Mouse (Mus musculus): ENCODE measurements around the gene Esrp2.

The Esrp2 gene

DNA sequence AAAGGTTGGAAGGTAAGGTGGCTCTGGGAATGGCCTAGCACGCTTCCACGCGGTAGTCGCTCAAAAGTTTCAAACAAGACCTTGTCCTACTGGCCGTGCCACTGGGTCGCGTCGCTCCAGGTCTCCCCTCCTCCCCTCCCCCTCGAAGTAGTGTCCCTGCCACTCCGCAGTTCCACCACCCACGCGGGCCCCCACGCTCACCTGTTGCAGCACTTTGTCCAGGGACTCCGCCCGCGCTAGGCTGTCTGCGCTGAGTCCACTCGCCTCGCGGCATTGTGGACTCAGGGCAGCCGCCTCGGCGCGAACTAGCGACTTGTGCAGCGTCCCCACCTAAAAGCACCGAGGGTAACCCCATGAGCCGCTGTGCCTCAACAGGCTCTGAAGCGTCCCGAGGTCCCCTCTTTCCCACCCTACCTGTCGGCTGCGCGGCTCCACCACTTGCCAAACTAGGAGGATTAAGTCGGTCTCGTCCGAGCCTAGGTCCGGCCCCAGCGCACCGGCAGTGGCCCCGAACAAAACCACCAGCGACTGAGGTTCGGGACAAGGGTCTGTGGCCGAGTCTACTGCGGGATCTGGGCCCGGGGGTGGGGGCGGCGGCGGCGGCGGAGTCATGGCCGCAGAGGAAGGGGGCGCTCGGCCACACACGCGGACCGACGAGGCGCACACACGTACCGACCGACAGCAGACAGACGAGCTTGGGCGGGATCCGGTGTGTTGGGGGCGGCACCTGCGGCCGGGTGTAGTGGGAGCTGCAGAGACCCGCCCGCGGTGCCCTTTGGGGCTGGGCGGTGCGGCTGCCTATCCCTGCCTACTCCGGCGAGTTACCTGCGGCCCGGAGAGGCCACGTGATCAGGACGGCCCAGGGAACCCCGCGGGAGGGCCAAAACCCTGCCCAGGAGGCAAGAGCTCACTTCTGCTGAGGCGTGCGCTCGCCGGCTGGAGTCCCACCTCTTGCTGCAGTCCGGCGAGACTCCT, at the start of gene Esrp2:
Gene Esrp2 (minus strand): TSS at position 819 of the 975 bp plus-strand sequence.
- peak; percentile 75 for DNase-seq (ENCODE audit: low read depth, low spot score)

DNA sequence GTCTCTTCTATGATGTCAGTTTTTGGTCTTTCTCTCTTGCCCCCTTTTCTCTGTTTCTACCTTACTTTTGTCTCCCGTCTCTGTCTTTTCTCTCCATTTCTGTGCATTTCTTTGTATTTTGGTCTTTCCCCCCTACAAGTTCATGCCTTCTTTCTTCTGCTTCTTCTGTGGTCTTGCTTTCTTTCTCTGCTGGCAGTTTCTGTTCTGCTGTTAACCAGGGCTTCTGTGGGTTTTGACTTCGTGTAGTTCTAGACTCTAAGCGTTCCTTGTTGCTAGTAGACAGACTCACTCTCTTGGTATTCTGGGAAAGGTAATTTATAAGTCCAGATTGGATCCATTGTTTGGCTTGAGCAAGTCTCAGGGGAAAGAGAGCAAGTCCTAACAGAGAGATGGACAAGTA, 49.6 kb upstream of the Esrp2 start:
- DNase-seq (ENCODE audit: low read depth, low spot score) = no peak

- DNase-seq (ENCODE audit: low read depth, low spot score) = no peak
Measured at GRCm38 (mm10) chr8:106185628-106186270, 49.0 kb upstream of the Esrp2 start.

DNA sequence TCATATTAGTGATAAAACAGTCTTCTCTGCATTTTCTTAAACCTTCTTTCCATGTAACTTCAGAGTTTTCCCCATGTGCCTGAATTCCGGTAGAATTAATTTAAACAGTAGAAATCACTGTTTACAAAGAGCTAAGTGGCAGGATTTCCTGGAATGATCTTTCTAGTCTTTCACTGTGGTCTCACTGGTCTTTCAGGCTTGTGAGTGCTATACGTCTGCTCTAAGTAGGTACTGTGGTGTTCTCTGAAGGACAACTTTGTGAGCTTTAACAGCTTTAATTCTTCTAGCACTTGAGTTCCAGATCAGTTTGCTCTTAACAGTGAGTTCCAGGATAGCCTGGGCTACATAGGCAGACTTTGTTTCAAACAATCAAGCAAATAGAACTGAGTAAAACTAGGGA, 41.7 kb upstream of the Esrp2 start:
- DNase-seq (ENCODE audit: low read depth, low spot score) = no peak

DNA sequence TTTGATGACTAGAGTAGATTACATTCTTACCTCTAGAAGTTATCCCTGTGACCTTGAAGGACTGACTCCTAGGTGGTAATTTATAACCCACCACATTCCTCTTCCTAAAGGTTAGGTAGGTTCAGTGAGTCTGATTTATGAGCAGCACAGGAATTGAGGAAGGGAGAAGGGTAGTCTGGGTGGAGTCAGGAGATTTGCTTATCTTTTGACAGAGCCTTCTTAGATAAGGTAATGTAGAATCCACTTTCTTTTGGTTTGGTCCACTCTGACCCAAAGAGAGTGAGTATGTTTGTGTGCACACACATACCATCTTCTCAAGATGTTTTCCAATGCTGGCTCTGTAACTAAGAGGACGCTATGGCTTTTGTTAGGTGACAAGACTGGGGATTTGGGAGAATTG, 40.8 kb upstream of the Esrp2 start:
- no peak for DNase-seq (ENCODE audit: low read depth, low spot score)

GRCm38 (mm10) chr8:106176891-106177290, 40.1 kb upstream of the Esrp2 start:
- DNase-seq (ENCODE audit: low read depth, low spot score) = no peak

- no peak for DNase-seq (ENCODE audit: low read depth, low spot score)
Measured at GRCm38 (mm10) chr8:106173566-106173965, 36.8 kb upstream of the Esrp2 start.

- DNase-seq (ENCODE audit: low read depth, low spot score) = peak; percentile 27
Measured at GRCm38 (mm10) chr8:106169934-106170480, 33.2 kb upstream of the Esrp2 start.

DNA sequence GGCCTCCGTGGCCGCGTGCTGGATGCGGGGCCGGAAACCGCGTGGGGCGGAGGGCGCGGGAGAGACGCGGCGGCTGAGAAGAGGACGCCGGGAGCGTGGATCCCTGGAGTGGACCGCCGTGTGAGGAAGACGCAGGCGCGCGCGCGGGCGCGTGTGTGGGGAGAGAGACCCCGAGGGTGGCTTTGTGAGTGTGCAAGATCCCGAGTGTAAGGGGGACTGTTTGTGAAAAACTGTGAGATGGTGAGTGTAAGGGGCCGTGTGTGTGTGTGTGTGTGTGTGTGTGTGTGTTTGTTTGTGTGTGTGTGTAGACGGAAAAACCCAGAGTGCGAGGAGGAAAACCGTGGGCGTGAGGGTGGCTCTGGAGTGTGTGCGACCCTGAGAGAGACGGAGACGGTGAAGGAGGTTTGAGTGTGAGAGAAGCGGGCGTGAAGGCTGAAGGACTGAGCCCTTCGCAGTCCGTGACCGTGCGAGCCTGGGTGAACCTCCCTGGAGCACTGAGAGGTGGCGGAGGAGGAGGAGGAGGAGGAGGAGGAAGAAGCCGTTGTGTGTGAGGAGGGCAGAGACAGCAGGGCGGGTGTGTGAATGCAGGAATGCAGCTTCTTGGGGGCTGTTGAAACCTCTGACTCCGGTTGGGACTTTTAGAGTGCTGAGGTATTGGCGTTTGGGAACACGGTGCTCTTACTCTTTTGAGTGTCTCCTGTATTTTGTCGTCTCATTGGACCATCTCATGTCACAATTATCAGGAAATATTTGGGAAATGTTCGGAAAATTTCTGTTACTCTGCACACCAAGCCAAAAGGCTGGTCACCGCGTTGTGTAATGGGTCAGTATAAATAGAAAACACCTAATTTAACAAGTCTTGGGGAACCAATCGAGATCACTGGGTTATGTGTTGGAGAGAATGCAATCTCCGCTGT, 32.5 kb upstream of the Esrp2 start:
- DNase-seq (ENCODE audit: low read depth, low spot score) = peak; percentile 58

DNA sequence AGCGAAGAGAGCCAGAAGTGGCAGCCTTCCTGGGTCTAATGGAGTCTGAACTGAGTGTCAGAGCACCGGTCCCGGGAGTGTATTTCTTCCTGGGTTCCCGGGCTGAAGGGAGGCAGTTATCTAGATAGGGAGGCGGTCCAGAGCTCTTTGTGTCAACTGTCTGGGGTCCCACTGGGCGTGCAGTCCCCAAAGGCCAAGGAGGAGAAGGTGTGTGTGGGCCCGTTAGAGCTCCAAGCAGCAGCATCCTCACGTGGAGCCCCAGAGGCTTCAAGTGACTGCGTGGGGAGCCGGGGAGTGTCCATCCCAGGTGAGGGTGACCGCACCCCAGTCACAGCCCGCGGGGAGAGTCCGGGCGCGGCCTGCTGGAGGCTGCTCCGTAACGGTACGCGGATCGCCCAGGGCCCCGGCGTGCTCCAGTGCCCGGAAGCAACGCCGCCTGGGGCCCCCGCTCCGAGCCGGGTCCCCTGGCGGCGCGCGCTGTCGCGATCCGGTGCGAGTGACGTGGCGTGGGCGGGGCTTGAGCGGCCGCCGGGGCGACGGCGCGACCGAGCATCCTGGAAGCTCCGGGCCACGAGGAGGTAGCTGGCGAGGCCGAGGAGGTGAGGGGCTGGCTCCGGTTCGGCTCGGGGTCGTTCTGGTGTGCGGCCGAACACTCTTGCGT, 31.7 kb upstream of the Esrp2 start, which contains the start of gene Slc7a6:
Gene Slc7a6 (plus strand): TSS at position 502 of the 661 bp plus-strand sequence.
- DNase-seq (ENCODE audit: low read depth, low spot score) = peak; percentile 60

- DNase-seq (ENCODE audit: low read depth, low spot score) = peak; percentile 73
Measured at GRCm38 (mm10) chr8:106165460-106165859, 28.7 kb upstream of the Esrp2 start.

GRCm38 (mm10) chr8:106163251-106163650, 26.5 kb upstream of the Esrp2 start:
- DNase-seq (ENCODE audit: low read depth, low spot score) = no peak

- no peak for DNase-seq (ENCODE audit: low read depth, low spot score)
Measured at GRCm38 (mm10) chr8:106159876-106160275, 23.1 kb upstream of the Esrp2 start.

DNA sequence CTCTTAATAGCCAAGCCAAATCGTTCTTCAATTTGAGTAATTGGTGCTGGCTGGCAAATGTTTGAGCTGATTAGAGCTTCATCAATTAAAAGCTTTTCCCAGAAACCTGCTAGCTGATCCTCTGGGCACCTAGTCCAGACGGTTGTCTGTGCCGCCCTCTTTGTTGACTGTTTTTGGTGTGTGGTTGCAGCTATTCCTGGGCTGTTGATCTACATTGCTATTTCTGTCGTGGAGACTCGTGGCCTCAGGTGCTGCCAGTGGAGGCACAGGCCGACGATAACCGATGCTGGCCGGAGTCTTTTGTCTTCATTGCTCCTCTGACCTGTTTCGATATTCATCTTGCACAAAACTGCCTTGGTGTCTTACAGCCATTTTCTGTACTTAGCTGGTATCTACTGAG, 21.6 kb upstream of the Esrp2 start:
- DNase-seq (ENCODE audit: low read depth, low spot score) = no peak

GRCm38 (mm10) chr8:106157419-106157818, 20.6 kb upstream of the Esrp2 start:
- DNase-seq (ENCODE audit: low read depth, low spot score) = no peak

GRCm38 (mm10) chr8:106152876-106153275, 16.1 kb upstream of the Esrp2 start:
- no peak for DNase-seq (ENCODE audit: low read depth, low spot score)

DNA sequence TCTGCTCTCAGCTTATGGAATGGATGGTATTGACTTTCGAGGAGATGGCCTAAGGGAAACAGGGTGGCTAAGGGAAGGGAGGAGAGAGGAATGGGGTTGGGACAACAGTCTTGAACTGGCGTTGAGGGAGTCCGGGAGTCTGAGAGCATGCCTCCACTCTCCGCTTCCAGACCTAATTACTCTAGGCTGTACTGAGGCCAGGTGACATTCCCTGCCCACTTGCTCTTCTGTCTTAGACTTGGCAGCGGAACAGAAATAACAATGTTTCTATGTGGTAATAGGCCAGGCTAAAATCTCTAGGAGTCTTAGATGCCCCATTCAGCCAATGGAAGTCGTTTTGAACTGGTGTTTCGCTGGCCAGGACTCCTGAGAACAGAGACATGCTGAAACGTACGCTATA, 14.3 kb upstream of the Esrp2 start:
- no peak for DNase-seq (ENCODE audit: low read depth, low spot score)

GRCm38 (mm10) chr8:106150653-106151000, 13.9 kb upstream of the Esrp2 start:
- DNase-seq (ENCODE audit: low read depth, low spot score) = no peak

DNA sequence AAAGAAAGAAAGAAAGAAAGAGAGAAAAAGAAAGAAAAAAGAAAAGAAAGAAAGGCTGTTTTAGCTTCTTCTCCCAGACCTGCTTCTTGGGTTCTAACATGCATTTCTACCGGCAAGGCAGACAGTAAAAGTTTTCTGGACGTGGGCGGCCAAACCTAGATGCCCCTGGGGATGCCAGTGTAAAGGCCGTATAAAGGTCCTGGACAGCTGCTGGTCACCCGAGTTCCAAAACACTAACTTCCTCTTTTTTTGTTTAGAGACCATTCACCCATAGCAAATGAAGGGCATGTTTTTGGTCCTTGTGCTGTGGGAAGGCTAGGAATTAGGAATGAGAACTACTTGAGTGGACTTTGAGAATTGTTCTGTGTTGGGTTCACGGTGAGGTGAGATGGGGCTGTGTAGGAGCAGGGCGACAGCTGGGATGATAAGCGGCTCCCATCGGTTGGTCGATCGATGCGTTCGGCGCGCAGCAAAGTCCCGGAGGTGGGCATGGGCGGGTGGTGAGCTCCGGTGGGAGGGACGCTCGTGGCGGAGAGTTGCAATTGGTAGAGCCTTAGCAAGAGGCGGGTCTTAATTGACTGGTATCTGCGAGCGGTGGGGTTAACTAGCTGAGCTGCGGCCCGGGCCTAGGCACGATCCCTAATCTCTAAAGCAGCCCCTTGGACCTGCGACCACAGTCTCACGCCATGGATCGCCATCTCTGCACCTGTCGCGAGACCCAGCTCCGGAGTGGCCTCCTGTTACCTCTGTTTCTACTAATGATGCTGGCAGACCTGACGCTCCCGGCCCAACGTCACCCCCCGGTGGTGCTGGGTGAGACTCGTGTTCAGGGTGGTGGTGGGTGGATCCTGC, 13.3 kb upstream of the Esrp2 start, which contains the start of gene Pla2g15:
Gene Pla2g15 (plus strand): TSS at position 599 of the 852 bp plus-strand sequence.
- peak; percentile 96 for DNase-seq (ENCODE audit: low read depth, low spot score)

GRCm38 (mm10) chr8:106149025-106149424, 12.3 kb upstream of the Esrp2 start:
- DNase-seq (ENCODE audit: low read depth, low spot score) = no peak
